Comparison of ENCODE assay signal across 19 mouse cellular contexts in the genomic region with DNA sequence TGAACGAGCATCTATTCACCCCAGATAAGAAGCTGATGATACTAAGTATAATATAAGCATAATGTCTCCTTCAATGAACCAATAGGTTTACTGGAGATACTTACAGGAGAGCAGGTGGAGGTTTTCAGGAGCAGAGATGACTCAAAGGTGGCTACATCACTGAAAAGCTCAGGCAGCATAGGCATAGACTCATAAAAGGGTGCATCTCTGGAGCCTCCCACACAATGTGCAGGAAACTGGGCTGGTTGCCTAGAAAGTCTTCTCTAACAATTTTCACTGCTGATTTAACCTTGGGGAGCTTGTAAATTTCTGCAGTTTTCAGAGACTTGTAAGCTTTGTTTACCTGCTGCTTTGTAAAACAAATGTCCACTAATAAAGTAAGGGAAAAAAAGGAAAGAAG.
DNase-seq lines count a peak whose midpoint lies in the region; ATAC-seq and TF ChIP-seq lines count a peak whose summit lies in the region.
"Had no signal": no experiment of that assay in that cellular context is flagged by ENCODE, and none has a peak within 500 bp of the region (broad histone marks: within the 10 kb centered on the region; RNA-seq: fewer than 3 reads in every experiment).

No protein-coding gene starts in this region.

- WGBS in liver, embryonic 12.5 days (ENCODE audit: insufficient replicate concordance), result 69% methylated on average over 1 of the region's 1 CpGs

- peak; percentile 34 for DNase-seq in left cerebral cortex, adult 11 months (ENCODE audit: low spot score)
- no peak for DNase-seq in left cerebral cortex, postnatal 4 days
- peak; percentile 58 to 67 for DNase-seq in layer of hippocampus, adult 18-20 months (ENCODE audit: low spot score in 2 of 2)
- peak; percentile 43 to 58 for DNase-seq in left cerebral cortex, adult 2 months (ENCODE audit: extremely low spot score in 1 of 2, low spot score in 2 of 2)
- DNase-seq in right cerebral cortex, postnatal 25 days, result peak; percentile 54
- no peak for DNase-seq in cerebellum, adult 18-20 months
- DNase-seq in gastrocnemius, adult 8-10 months (ENCODE audit: low spot score in 2 of 2), result no peak
- DNase-seq: B cell, adult 2 months; cerebellum, adult 8-10 months; heart, postnatal 10 days; kidney, adult 18-20 months; kidney, postnatal 14 days; lung, adult 2 months; lung, postnatal 36 days; thymus, postnatal 14 days had no signal

- ATAC-seq in liver, embryonic 12.5 days, result no peak

- no peaks in the 10 kb centered on the region for H3K4me1 ChIP-seq in liver, embryonic 12.5 days
- H3K4me1 ChIP-seq: forebrain, embryonic 12.5 days had no signal

- no peak for TF ChIP-seq CTCF in left cerebral cortex, adult 2 months (IDR thresholded peaks at IDR 0.05)

- no peaks in the 10 kb centered on the region for H3K27me3 ChIP-seq in liver, embryonic 12.5 days (replicated peaks)
- H3K27me3 ChIP-seq: forebrain, embryonic 12.5 days had no signal

- no peak overlapping the region for H3K4me2 ChIP-seq in liver, embryonic 12.5 days
- H3K4me2 ChIP-seq: forebrain, embryonic 12.5 days; heart, embryonic 11.5 days; liver, embryonic 11.5 days had no signal

- H3K36me3 ChIP-seq in liver, embryonic 12.5 days, result no peaks in the 10 kb centered on the region
- H3K36me3 ChIP-seq: forebrain, embryonic 12.5 days had no signal

- H3K9ac ChIP-seq in liver, embryonic 12.5 days, result no peak overlapping the region
- H3K9ac ChIP-seq: forebrain, embryonic 12.5 days had no signal

- intact Hi-C loops in left cerebral cortex, postnatal 4 days (cut with DNase I), result no loop called here
- intact Hi-C loops in left cerebral cortex, adult 2 months (cut with DNase I), result no loop called here

- no peak overlapping the region for H3K27ac ChIP-seq in left cerebral cortex, adult 2 months
- H3K27ac ChIP-seq in liver, embryonic 12.5 days, result no peak overlapping the region
- H3K27ac ChIP-seq: forebrain, embryonic 12.5 days had no signal

- H3K9me3 ChIP-seq in liver, embryonic 12.5 days (replicated peaks), result no peaks in the 10 kb centered on the region
- H3K9me3 ChIP-seq: forebrain, embryonic 12.5 days had no signal

- H3K4me3 ChIP-seq in left cerebral cortex, adult 2 months, result no peak overlapping the region
- no peak overlapping the region for H3K4me3 ChIP-seq in liver, embryonic 12.5 days
- H3K4me3 ChIP-seq: forebrain, embryonic 12.5 days had no signal

Comparison
In these comparisons a context has a peak if more than half of its experiments do, and no peak if none do; other contexts are left out.
1. DNase-seq: peak in left cerebral cortex, adult 11 months (single experiment), layer of hippocampus, adult 18-20 months (2 of 2), left cerebral cortex, adult 2 months (2 of 2) and right cerebral cortex, postnatal 25 days (single experiment); none in left cerebral cortex, postnatal 4 days (single experiment), cerebellum, adult 18-20 months (0 of 2) and gastrocnemius, adult 8-10 months (0 of 2).